Mouse (Mus musculus): ENCODE data around the gene Pdgfra.

DNA sequence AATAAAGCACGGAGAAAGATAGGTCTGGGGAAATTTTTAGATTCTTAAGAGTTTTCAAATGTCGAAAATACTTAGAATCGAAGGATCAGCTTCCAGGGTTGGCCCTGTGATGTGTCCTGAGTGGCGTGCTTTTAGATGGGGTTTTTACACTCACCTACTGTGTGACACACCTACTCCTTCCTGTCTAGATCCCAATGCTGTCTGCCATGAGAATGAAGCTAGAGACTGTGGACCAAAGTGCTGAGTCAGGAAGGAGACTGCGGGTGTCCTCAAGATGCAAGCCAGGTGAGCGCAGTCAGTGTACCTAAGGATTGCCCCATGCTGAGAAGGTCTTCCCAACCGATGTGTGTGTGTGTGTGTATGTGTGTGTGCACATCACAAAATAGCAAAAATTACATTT lies 62.8 kb downstream of the Pdgfra start:
- no peak for TF ChIP-seq CTCF (IDR thresholded peaks at IDR 0.05; ENCODE audit: borderline replicate concordance, insufficient read depth, low read length)
- no peak for TF ChIP-seq POLR2A (IDR thresholded peaks at IDR 0.05; ENCODE audit: low read depth, low read length)

All from embryonic fibroblast, embryonic 13.5 days (primary cell).